Mouse (Mus musculus) hindbrain, postnatal 0 days (tissue): ENCODE results near the gene Nubp1. TPM values are rescaled to one million over a fixed set of nuclear protein-coding genes. Genes with fewer than 3 reads are reported as not detected.

Experiments
- ATAC-seq: fragments of 200-750 bp; cut with Nextera tagmentation; 2 replicates; pipeline ENCODE4 v1.8.0; 2017; ENCODE audit warnings: mild to moderate bottlenecking, moderate TSS enrichment, moderate library complexity
- DNase-seq: peaks from one replicate; pipeline ENCODE4 v3.0.0-alpha.2; 2015; ENCODE audit warnings: low spot score
- H3K27ac ChIP-seq: fragments of 300-500 bp; sonication (generic); 2 replicates; pipeline ENCODE4 v1.5.1; 2014; ENCODE audit warnings: mild to moderate bottlenecking
- H3K27me3 ChIP-seq: fragments of 300-500 bp; sonication (generic); 2 replicates; pipeline ENCODE4 v1.6.1; 2014; ENCODE audit warnings: low read length, mixed read lengths; ENCODE audit not compliant: insufficient read depth
- H3K36me3 ChIP-seq: fragments of 300-500 bp; sonication (generic); 2 replicates; pipeline ENCODE4 v1.6.1; 2014; ENCODE audit warnings: low read length, mixed read lengths; ENCODE audit not compliant: insufficient read depth
- H3K4me1 ChIP-seq: fragments of 300-500 bp; sonication (generic); 2 replicates; pipeline ENCODE4 v1.6.1; 2014; ENCODE audit warnings: antibody characterized with exemption, low read length, mixed read lengths; ENCODE audit not compliant: insufficient read depth
- H3K4me2 ChIP-seq: fragments of 300-500 bp; sonication (generic); 2 replicates; pipeline ENCODE4 v1.6.1; 2014; ENCODE audit warnings: low read depth, mild to moderate bottlenecking, low read length, moderate library complexity, mixed read lengths
- H3K4me3 ChIP-seq: fragments of 300-500 bp; sonication (generic); 2 replicates; pipeline ENCODE4 v1.5.1; 2014; ENCODE audit warnings: low read length
- H3K9ac ChIP-seq: fragments of 300-500 bp; sonication (generic); replicated peaks from 2 replicates; pipeline ENCODE4 v1.6.1; 2014; ENCODE audit warnings: mild to moderate bottlenecking, low read length, moderate library complexity, mixed read lengths
- H3K9me3 ChIP-seq: fragments of 300-500 bp; sonication (generic); 2 replicates; pipeline ENCODE4 v1.6.1; 2016; ENCODE audit warnings: low read length, mixed read lengths
- CTCF ChIP-seq: IDR thresholded peaks from 2 replicates; pipeline ENCODE4 v1.5.1; 2016; ENCODE audit warnings: antibody characterized with exemption, control low read depth, low read depth
- WGBS: fragments of 180-500 bp; shearing (Covaris S2); extraction: QIAGEN DNeasy Blood & Tissue Kit; methylation state at CpG from one replicate; pipeline ENCODE4 v1.1.7; 2014; 5-methylcytosine and 5-hydroxymethylcytosine counted together
- polyA plus RNA-seq: library from polyadenylated mRNA; unstranded; fragments of >200 nt; fragmentation: Nextera tagmentation; extraction: Ambion mirVana; gene quantifications from 2 replicates; pipeline ENCODE4 v1.2.1, GENCODE M21; 2015
- total RNA-seq: library from RNA; depleted of rRNA; stranded (reverse); fragments of >200 nt; gene quantifications from 2 replicates; pipeline ENCODE4 v1.2.3, GENCODE M21; 2014; rRNA removed

Nubp1 gene
- 29.0 and 41.7 TPM in 2 replicates for total RNA-seq
- polyA plus RNA-seq, result 32.4 and 32.9 TPM in 2 replicates

DNA sequence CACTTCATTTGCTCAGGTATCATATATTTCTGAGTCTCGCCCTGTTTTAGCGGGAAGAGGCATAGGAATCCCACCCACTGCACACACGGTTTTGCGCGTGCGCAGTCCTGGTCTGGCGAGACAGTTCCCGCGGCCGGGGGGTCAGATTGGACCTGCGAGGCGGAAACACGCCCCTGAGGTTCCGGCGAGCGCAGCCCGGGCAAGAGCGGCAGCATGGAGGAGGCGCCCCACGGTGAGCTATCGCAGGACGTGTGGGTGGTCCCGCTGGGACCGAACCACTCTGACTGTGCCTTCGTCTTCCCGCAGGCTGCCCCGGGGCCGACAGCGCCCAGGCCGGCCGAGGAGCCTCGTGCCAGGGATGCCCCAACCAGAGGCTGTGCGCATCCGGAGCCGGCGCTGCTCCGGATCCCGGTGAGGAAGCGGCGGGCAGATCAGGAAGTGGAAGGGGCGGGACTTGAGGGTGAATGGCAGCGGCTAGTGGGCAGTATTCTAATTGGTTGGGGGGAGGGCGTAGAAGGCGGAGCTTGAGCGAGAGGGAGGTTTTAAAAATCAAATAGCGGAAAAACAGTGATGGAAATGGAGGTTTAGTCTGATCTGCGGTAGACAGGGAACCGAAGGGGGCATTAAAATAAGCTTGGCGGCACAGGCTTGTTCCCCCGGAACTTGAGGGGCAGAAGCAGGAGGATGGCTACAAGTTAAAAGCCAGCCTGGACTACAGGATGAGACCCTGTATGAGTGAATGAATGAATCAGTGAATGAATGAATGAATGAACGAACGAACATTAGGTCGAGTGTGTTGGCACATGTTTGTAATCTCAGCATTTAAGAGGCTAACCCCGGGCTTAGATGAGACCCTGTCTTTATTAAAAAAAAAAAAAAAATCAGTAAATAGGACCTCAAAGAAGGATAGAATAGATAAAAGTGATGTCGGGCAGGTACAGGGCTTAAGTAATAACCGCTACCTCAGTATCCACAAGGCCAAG lies at the start of gene Nubp1:
Gene Nubp1, plus strand, starts transcription at position 185 of the 983 bp plus-strand sequence.
- Histone ChIP-seq H3K27ac (peak within 1 kb of the TSS; percentile 81), H3K4me1 (no peaks in the 10 kb centered on the region), H3K4me2 (peak within 1 kb of the TSS; percentile 72), H3K36me3 (peaks cover 11% of the 10 kb centered on the region), H3K9ac (peak within 1 kb of the TSS; percentile 58), H3K9me3 (no peaks in the 10 kb centered on the region; the same call in 1 of the 2 replicates), H3K27me3 (no peaks in the 10 kb centered on the region), H3K4me3 (peak within 1 kb of the TSS; percentile 55)
- DNase-seq (peak; percentile 97), ATAC-seq (peak; percentile 97)
- 3% methylated on average over 56 of the region's 56 CpGs for WGBS
- TF ChIP-seq CTCF, result 0 out of 2 replicates have a peak, but pooled peaks have one; percentile 3

DNA sequence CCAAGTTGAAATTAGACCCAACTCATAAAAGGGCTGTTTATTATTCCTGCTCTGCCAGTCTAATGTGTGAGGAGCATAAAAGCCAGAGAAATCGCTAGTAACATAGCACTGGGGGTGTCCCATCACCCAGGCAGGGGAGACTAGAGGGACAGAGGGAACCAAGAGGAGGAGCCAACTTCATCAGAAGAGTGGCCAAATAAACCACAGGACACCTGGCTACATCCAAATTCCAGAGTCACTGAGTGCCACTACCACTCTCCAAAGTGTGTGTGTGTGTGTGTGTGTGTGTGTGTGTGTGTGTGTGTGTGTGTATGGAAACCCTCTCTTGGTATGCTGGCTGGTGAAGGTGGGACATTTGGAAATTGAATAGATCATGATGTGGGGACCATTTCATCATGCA lies 48.7 kb upstream of the Nubp1 start:
- 28% methylated on average over 1 of the region's 1 CpGs for WGBS
- TF ChIP-seq CTCF, result no peak
- no peaks in the 10 kb centered on the region for H3K36me3 ChIP-seq
- no peaks in the 10 kb centered on the region for H3K9me3 ChIP-seq
- no peaks in the 10 kb centered on the region for H3K27me3 ChIP-seq
- H3K9ac ChIP-seq, result no peak overlapping the region
- no peaks in the 10 kb centered on the region for H3K4me1 ChIP-seq
- H3K27ac ChIP-seq, result no peak overlapping the region
- no peak overlapping the region for H3K4me3 ChIP-seq
- no peak overlapping the region for H3K4me2 ChIP-seq
- DNase-seq, result no peak
- 0 out of 2 replicates have a peak, but pooled peaks have one; percentile 50 for ATAC-seq

DNA sequence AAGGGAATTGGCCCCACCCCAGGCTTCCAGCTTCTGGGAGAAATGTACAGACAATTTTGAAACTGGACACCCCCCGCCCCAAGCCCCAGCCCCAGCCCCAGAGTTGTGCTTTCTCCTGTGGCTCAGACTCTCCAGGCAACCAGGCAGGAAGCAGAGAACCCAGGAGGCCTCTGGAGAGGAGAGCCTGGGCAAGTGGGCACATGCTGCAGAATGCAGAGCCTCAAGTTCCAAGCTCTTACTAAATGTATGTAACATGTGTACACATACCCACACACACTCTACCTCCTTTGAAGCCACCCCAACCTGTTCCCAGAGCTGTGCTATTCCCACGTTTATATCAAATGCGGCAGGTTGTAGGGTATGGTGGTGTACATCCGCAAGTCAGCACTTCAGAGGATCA lies 46.0 kb upstream of the Nubp1 start:
- TF ChIP-seq CTCF, result no peak
- Histone ChIP-seq H3K27ac (peak overlapping the region; percentile 49; the same call in 1 of the 2 replicates), H3K9me3 (no peaks in the 10 kb centered on the region), H3K9ac (no peak overlapping the region), H3K27me3 (no peaks in the 10 kb centered on the region), H3K4me1 (no peaks in the 10 kb centered on the region), H3K4me3 (no peak overlapping the region), H3K4me2 (no peak overlapping the region), H3K36me3 (no peaks in the 10 kb centered on the region)
- no peak for DNase-seq
- WGBS, result 82% methylated on average over 4 of the region's 4 CpGs
- no peak for ATAC-seq

DNA sequence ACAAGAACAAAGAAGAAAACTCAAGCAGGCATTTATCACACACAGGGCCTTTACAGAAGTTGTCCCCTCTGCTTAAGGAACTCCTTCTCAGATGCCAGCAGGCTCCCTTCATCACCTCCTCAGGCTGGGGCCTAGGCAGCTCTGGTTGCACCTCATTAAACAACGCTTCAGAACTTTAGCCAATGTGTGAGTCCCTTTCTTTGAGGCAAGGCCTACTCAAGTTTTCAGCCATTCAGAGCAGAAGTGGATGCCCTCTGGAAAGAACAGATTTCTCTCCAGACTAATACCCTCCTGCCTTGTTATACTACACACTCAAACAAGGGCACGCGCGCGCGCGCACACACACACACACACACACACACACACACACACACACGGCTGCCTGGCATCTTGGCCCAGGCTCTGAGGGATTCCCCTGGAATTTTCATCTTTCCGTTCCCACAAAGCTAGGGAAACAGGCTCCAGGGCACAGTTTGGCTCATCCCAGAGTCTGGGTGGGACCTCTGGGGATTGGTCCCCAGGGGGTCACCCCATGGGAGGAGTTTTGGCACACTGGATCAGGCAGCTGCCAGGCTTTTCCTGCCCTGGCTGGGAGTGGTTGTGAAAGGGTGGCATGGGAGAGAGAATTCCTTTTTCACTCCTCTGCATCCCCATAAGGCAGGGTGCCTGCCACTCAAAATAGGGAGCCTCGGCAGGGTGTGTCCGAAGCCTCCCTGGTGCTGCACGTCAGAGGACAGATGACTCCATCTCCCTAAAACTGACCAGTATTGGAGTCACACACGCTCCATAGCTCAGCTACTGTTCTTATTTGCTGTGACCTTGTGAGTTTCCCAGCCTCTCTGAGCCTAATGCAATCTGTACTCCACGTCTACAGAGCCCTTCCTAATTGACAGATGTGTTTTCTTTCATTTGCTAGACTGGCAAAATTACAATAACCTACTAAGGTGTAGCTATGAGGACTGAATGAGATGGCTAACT lies 45.2 kb upstream of the Nubp1 start:
- no peak for TF ChIP-seq CTCF
- DNase-seq (peak; percentile 75), ATAC-seq (peak; percentile 85)
- no peak overlapping the region for H3K9ac ChIP-seq
- no peak overlapping the region for H3K4me3 ChIP-seq
- no peaks in the 10 kb centered on the region for H3K27me3 ChIP-seq
- H3K27ac ChIP-seq, result peak overlapping the region; percentile 49; the same call in 1 of the 2 replicates
- no peaks in the 10 kb centered on the region for H3K4me1 ChIP-seq
- no peaks in the 10 kb centered on the region for H3K9me3 ChIP-seq
- WGBS, result 67% methylated on average over 14 of the region's 14 CpGs
- no peak overlapping the region for H3K4me2 ChIP-seq
- no peaks in the 10 kb centered on the region for H3K36me3 ChIP-seq

DNA sequence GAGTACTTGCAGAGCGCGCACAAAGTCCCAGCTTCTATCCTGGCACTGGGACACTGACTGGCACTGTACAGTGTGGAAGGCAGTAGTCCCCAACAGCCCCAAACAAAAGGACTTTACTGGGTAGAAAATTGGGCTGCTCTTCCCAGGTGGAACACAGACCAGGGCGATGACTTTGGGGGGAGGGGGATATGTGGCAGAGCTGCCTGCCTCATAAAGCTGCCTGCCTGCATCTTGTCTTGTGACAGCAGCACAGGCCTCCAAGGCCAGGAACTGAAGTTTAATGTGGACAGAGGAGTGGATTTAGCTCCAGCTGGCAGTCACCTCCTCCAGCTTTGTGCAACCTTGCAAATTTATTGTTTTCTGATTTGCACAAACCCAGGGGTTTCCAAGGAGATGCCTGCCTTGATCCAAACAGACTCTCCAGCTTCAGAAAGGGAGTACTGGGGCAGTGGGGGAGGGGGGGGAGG lies 42.2 kb upstream of the Nubp1 start:
- Histone ChIP-seq H3K4me2 (no peak overlapping the region), H3K4me3 (no peak overlapping the region), H3K27ac (peak overlapping the region; percentile 69), H3K27me3 (no peaks in the 10 kb centered on the region), H3K9me3 (no peaks in the 10 kb centered on the region), H3K4me1 (peaks cover 2% of the 10 kb centered on the region), H3K36me3 (no peaks in the 10 kb centered on the region), H3K9ac (no peak overlapping the region)
- ATAC-seq, result peak; percentile 82
- peak; percentile 74 for DNase-seq
- TF ChIP-seq CTCF, result no peak
- 53% methylated on average over 3 of the region's 3 CpGs for WGBS

DNA sequence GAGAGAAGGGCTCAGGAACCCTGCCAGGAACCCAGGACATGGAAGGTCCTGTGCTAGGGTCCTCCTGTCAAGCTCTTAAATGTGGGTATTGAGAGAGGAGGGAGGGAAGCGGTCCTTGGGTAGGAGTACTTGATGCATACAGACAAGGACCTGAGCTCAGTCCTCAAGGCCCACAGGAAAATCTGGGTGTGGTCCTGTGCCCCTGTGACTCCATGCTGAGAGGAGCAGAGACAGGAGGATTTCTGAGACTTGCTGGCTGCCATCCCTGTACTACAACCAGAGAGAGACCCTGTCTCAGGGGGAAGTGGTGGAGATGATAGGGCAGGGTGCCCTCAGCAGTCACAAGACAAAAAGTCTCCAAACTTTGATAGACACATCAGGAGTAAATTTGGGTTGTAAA lies 41.8 kb upstream of the Nubp1 start:
- no peak for TF ChIP-seq CTCF
- no peak overlapping the region for H3K4me3 ChIP-seq
- DNase-seq (no peak), ATAC-seq (no peak)
- no peaks in the 10 kb centered on the region for H3K27me3 ChIP-seq
- H3K9ac ChIP-seq, result no peak overlapping the region
- no peaks in the 10 kb centered on the region for H3K9me3 ChIP-seq
- WGBS, result 62% methylated on average over 1 of the region's 1 CpGs
- H3K4me2 ChIP-seq, result no peak overlapping the region
- peaks cover 4% of the 10 kb centered on the region for H3K4me1 ChIP-seq
- no peaks in the 10 kb centered on the region for H3K36me3 ChIP-seq
- H3K27ac ChIP-seq, result peak overlapping the region; percentile 43
